Mouse (Mus musculus): ENCODE results near the gene Limch1. TPM values are rescaled to one million over a fixed set of nuclear protein-coding genes. Genes with fewer than 3 reads are reported as not detected.

The Limch1 gene
- polyA plus RNA-seq (2015; fragmentation: Nextera tagmentation; extraction: Ambion mirVana): 52.8 and 62.9 TPM in 2 replicates

GRCm38 (mm10) chr5:66745390-66745995 lies at the start of gene Limch1:
Gene Limch1, plus strand, starts transcription at chr5:66745827.
- WGBS: 1% methylated on average over 49 of the region's 50 CpGs
- peaks cover 37% of the 10 kb centered on the region for H3K4me1 ChIP-seq (replicated peaks)
- no peaks in the 10 kb centered on the region for H3K27me3 ChIP-seq
- H3K36me3 ChIP-seq: no peaks in the 10 kb centered on the region
- peak within 1 kb of the TSS; percentile 77 for H3K4me3 ChIP-seq
- ATAC-seq (ENCODE audit: low read depth): peak; percentile 85
- H3K9me3 ChIP-seq: no peaks in the 10 kb centered on the region
- H3K9ac ChIP-seq: peak within 1 kb of the TSS; percentile 84
- peak within 1 kb of the TSS; percentile 87 for H3K27ac ChIP-seq (replicated peaks)
- H3K4me2 ChIP-seq: peak within 1 kb of the TSS; percentile 75

GRCm38 (mm10) chr5:66697119-66697518 lies 48.5 kb upstream of the Limch1 start:
- peak; percentile 60; the same call in 1 of the 2 replicates for ATAC-seq (ENCODE audit: low read depth)

GRCm38 (mm10) chr5:66699911-66700310 lies 45.7 kb upstream of the Limch1 start:
- no peaks in the 10 kb centered on the region for H3K27me3 ChIP-seq
- 67% methylated on average over 6 of the region's 6 CpGs for WGBS
- no peaks in the 10 kb centered on the region for H3K4me1 ChIP-seq (replicated peaks)
- ATAC-seq (ENCODE audit: low read depth): no peak
- no peak overlapping the region for H3K4me3 ChIP-seq
- no peak overlapping the region for H3K27ac ChIP-seq (replicated peaks)
- H3K9ac ChIP-seq: no peak overlapping the region
- no peaks in the 10 kb centered on the region for H3K9me3 ChIP-seq
- H3K36me3 ChIP-seq: no peaks in the 10 kb centered on the region
- H3K4me2 ChIP-seq: no peak overlapping the region

More at GRCm38 (mm10) chr5:66697119-66697518, 48.5 kb upstream of the Limch1 start:
- Histone ChIP-seq H3K9ac (no peak overlapping the region), H3K36me3 (no peaks in the 10 kb centered on the region), H3K9me3 (no peaks in the 10 kb centered on the region), H3K27me3 (no peaks in the 10 kb centered on the region), H3K4me1 (replicated peaks) (no peaks in the 10 kb centered on the region), H3K4me3 (no peak overlapping the region), H3K4me2 (no peak overlapping the region), H3K27ac (replicated peaks) (no peak overlapping the region)

- no peaks in the 10 kb centered on the region for H3K9me3 ChIP-seq
- ATAC-seq (ENCODE audit: low read depth): no peak
- 90% methylated on average over 4 of the region's 4 CpGs for WGBS
These were observed 43.7 kb upstream of the Limch1 start for GRCm38 (mm10) chr5:66701951-66702350.

GRCm38 (mm10) chr5:66703317-66704004 lies 42.2 kb upstream of the Limch1 start:
- 57% methylated on average over 10 of the region's 10 CpGs for WGBS
- no peaks in the 10 kb centered on the region for H3K36me3 ChIP-seq
- H3K4me3 ChIP-seq: no peak overlapping the region
- H3K27me3 ChIP-seq: no peaks in the 10 kb centered on the region
- no peak overlapping the region for H3K4me2 ChIP-seq
- H3K9me3 ChIP-seq: no peaks in the 10 kb centered on the region
- no peaks in the 10 kb centered on the region for H3K4me1 ChIP-seq (replicated peaks)
- no peak overlapping the region for H3K27ac ChIP-seq (replicated peaks)
- H3K9ac ChIP-seq: no peak overlapping the region
- ATAC-seq (ENCODE audit: low read depth): no peak

More at GRCm38 (mm10) chr5:66701951-66702350, 43.7 kb upstream of the Limch1 start:
- Histone ChIP-seq H3K4me2 (no peak overlapping the region), H3K36me3 (no peaks in the 10 kb centered on the region), H3K4me1 (replicated peaks) (no peaks in the 10 kb centered on the region), H3K27me3 (no peaks in the 10 kb centered on the region), H3K9ac (no peak overlapping the region), H3K27ac (replicated peaks) (no peak overlapping the region), H3K4me3 (no peak overlapping the region)

GRCm38 (mm10) chr5:66707859-66708258 lies 37.8 kb upstream of the Limch1 start:
- no peaks in the 10 kb centered on the region for H3K27me3 ChIP-seq
- WGBS: 85% methylated on average over 5 of the region's 5 CpGs
- H3K4me2 ChIP-seq: no peak overlapping the region
- H3K4me1 ChIP-seq (replicated peaks): peaks cover 4% of the 10 kb centered on the region; the same call in 1 of the 2 replicates
- H3K9me3 ChIP-seq: no peaks in the 10 kb centered on the region
- H3K27ac ChIP-seq (replicated peaks): no peak overlapping the region
- no peak overlapping the region for H3K9ac ChIP-seq
- ATAC-seq (ENCODE audit: low read depth): no peak
- no peaks in the 10 kb centered on the region for H3K36me3 ChIP-seq
- H3K4me3 ChIP-seq: no peak overlapping the region

- Histone ChIP-seq H3K27me3 (no peaks in the 10 kb centered on the region), H3K9ac (no peak overlapping the region), H3K9me3 (no peaks in the 10 kb centered on the region), H3K27ac (replicated peaks) (no peak overlapping the region), H3K4me1 (replicated peaks) (peaks cover 4% of the 10 kb centered on the region; the same call in 1 of the 2 replicates), H3K4me2 (no peak overlapping the region), H3K4me3 (no peak overlapping the region), H3K36me3 (no peaks in the 10 kb centered on the region)
- 7% methylated on average over 4 of the region's 4 CpGs for WGBS
- peak; percentile 30; the same call in 1 of the 2 replicates for ATAC-seq (ENCODE audit: low read depth)
These were observed 35.1 kb upstream of the Limch1 start for GRCm38 (mm10) chr5:66710445-66711019.

- H3K9me3 ChIP-seq: no peaks in the 10 kb centered on the region
- WGBS: 70% methylated on average over 6 of the region's 6 CpGs
- no peak overlapping the region for H3K27ac ChIP-seq (replicated peaks)
- ATAC-seq (ENCODE audit: low read depth): no peak
- H3K4me2 ChIP-seq: no peak overlapping the region
- no peaks in the 10 kb centered on the region for H3K36me3 ChIP-seq
- no peak overlapping the region for H3K4me3 ChIP-seq
- no peak overlapping the region for H3K9ac ChIP-seq
- H3K4me1 ChIP-seq (replicated peaks): peaks cover 4% of the 10 kb centered on the region; the same call in 1 of the 2 replicates
- H3K27me3 ChIP-seq: no peaks in the 10 kb centered on the region
These were observed 32.8 kb upstream of the Limch1 start for GRCm38 (mm10) chr5:66712801-66713200.

GRCm38 (mm10) chr5:66715498-66715931 lies 30.1 kb upstream of the Limch1 start:
- ATAC-seq (ENCODE audit: low read depth): no peak
- Histone ChIP-seq H3K4me1 (replicated peaks) (peaks cover 4% of the 10 kb centered on the region; the same call in 1 of the 2 replicates), H3K36me3 (no peaks in the 10 kb centered on the region), H3K9me3 (no peaks in the 10 kb centered on the region), H3K4me3 (no peak overlapping the region), H3K9ac (no peak overlapping the region), H3K4me2 (no peak overlapping the region), H3K27ac (replicated peaks) (no peak overlapping the region), H3K27me3 (no peaks in the 10 kb centered on the region)
- 48% methylated on average over 4 of the region's 4 CpGs for WGBS

- no peak overlapping the region for H3K4me3 ChIP-seq
- 61% methylated on average over 4 of the region's 4 CpGs for WGBS
- H3K27me3 ChIP-seq: no peaks in the 10 kb centered on the region
- ATAC-seq (ENCODE audit: low read depth): no peak
- H3K27ac ChIP-seq (replicated peaks): no peak overlapping the region
- peaks cover 6% of the 10 kb centered on the region; the same call in 1 of the 2 replicates for H3K4me1 ChIP-seq (replicated peaks)
- no peak overlapping the region for H3K4me2 ChIP-seq
- H3K9me3 ChIP-seq: no peaks in the 10 kb centered on the region
- no peak overlapping the region for H3K9ac ChIP-seq
- no peaks in the 10 kb centered on the region for H3K36me3 ChIP-seq
These were observed 27.7 kb upstream of the Limch1 start for GRCm38 (mm10) chr5:66717931-66718330.

- Histone ChIP-seq H3K4me1 (replicated peaks) (peaks cover 10% of the 10 kb centered on the region; the same call in 1 of the 2 replicates), H3K36me3 (no peaks in the 10 kb centered on the region), H3K4me2 (no peak overlapping the region), H3K27me3 (no peaks in the 10 kb centered on the region), H3K27ac (replicated peaks) (no peak overlapping the region), H3K9ac (no peak overlapping the region), H3K9me3 (no peaks in the 10 kb centered on the region), H3K4me3 (no peak overlapping the region)
- ATAC-seq (ENCODE audit: low read depth): no peak
- 59% methylated on average over 3 of the region's 3 CpGs for WGBS
These were observed 27.2 kb upstream of the Limch1 start for GRCm38 (mm10) chr5:66718413-66718812.

- no peak overlapping the region for H3K4me2 ChIP-seq
- ATAC-seq (ENCODE audit: low read depth): no peak
- WGBS: 72% methylated on average over 7 of the region's 7 CpGs
- H3K9ac ChIP-seq: no peak overlapping the region
- H3K27me3 ChIP-seq: no peaks in the 10 kb centered on the region
- no peak overlapping the region for H3K4me3 ChIP-seq
- H3K27ac ChIP-seq (replicated peaks): no peak overlapping the region
- peaks cover 11% of the 10 kb centered on the region; the same call in 1 of the 2 replicates for H3K4me1 ChIP-seq (replicated peaks)
- no peaks in the 10 kb centered on the region for H3K36me3 ChIP-seq
- no peaks in the 10 kb centered on the region for H3K9me3 ChIP-seq
These were observed 26.7 kb upstream of the Limch1 start for GRCm38 (mm10) chr5:66718880-66719279.
